Mouse (Mus musculus) effector memory CD4-positive, alpha-beta T cell, adult 7 months (primary cell): ENCODE measurements around the gene Gm37596. TPM values are rescaled to one million over a fixed set of nuclear protein-coding genes. Genes with fewer than 3 reads are reported as not detected.

Experiments used
- polyA plus RNA-seq: library from polyadenylated mRNA; unstranded; fragments of 100-300 nt; shearing (Covaris generic); gene quantifications from one replicate; pipeline ENCODE4 v1.2.1, GENCODE M21; 2017

Gene Gm37596
- not detected for polyA plus RNA-seq

DNA sequence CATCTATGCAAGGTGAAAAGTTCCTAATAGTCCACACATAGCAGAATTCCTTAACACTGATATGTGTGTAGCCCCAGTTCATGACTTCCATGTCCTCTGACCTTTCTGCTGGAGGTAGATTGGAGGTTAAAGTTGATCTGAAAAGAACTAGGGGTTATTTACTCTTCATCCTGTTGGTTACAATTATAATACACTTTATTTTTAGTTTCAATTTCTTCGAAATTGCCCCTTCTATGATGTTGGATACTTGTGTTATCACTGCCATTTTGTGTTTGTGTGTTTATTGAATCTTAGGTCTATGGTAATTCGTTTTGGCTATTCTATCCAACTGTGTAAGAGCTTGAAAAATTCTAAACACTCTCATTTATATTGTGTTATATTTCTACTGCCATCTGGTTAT, at the start of gene Gm37596:
TSS of gene Gm37596 (minus strand) at position 101 of the 400 bp plus-strand sequence.

DNA sequence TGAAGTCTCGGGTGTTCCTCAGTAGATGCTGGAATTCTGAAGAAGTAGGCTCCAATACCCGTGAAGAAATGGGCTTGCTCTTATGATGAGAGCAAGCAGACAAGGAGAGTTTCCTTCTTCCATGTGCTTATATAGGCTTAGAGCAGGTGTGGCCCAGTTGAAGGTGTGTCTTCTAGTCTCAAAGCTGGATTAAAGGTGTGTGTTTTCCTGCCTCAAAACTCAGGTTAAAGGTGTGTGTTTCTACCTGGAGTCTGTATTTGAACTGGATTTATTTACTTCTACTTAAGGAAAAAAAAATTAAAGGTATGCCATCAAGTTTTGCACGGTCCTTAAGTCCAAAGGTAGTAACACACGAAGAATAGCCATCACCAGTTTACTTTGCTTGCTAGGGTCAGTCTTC, 16.7 kb downstream of the Gm37596 start, which contains the start of gene Tdpoz1:
TSS of gene Tdpoz1 (minus strand) at position 101 of the 400 bp plus-strand sequence.

GRCm38 (mm10) chr3:93652586-93652985, 40.3 kb downstream of the Gm37596 start, which contains the start of gene Tdpoz2:
Tdpoz2 (minus strand) TSS chr3:93652686.

Other genes starting within 250 kb of the Gm37596 start
- gene Tchhl1, start 224.3 kb downstream of the Gm37596 start, polyA plus RNA-seq, result not detected
- gene S100a11, start 172.6 kb downstream of the Gm37596 start, polyA plus RNA-seq, result 993 TPM
- gene S100a10, start 138.0 kb downstream of the Gm37596 start, polyA plus RNA-seq, result 534 TPM
- gene Tdpoz2, start 40.4 kb downstream of the Gm37596 start, polyA plus RNA-seq, result not detected
- gene Tdpoz1, start 16.8 kb downstream of the Gm37596 start, polyA plus RNA-seq, result not detected
- gene Gm5773, start 79.9 kb upstream of the Gm37596 start, polyA plus RNA-seq, result not detected
- not detected for gene Tdpoz4, start 103.3 kb upstream of the Gm37596 start, polyA plus RNA-seq
- not detected for gene Tdpoz3, start 132.9 kb upstream of the Gm37596 start, polyA plus RNA-seq